Mouse (Mus musculus) gastrocnemius, postnatal 14 days (tissue): ENCODE measurements around the gene Pibf1. TPM values are rescaled to one million over a fixed set of nuclear protein-coding genes. Genes with fewer than 3 reads are reported as not detected.

ENCODE experiments used
- DNase-seq: peaks from one replicate; pipeline ENCODE4 v3.0.0; 2021; ENCODE audit warnings: mixed read lengths
- intact Hi-C: fragments of 180-260 bp; cut with DNase I; formaldehyde crosslinking; loops from one replicate; pipeline ENCODE4 v1.15.1; 2025; ENCODE audit warnings: low total_unique reads
- total RNA-seq, 2 experiments: library from RNA; stranded (reverse); gene quantifications; 2 replicates each; pipeline ENCODE4 v1.2.3; 2021

Pibf1 gene
- total RNA-seq, 2 experiments from 2014 or later = 7.8 to 8.4 TPM

DNA sequence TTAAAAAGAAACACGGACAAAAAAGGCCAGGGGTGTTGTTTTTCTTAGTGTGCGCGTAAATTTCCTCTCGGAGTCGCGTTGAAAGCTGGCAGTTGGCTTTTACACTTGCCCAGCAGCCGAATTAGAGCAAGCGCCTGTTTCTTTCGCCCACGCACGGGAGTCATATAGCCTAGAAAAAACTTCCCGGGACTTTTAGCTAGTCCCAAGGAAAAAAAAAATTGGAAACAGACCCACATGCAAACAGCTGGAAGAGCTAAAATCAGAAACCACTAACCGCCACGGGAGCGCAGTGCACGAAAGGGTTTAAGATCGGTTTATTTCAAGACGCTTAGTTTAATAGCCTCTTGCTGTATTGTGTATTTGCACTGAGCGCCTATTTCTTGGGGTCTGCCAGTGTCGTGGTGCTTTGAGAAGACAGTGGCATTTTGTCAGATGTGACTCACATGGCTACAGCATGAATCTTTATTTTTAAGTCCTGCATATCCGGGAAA, 200.5 kb downstream of the Pibf1 start:
- DNase-seq = no peak
- intact Hi-C loops = loop anchor here (10.0 kb wide), 1 partner anchor 595 kb away; no protein-coding TSS in a partner anchor

DNA sequence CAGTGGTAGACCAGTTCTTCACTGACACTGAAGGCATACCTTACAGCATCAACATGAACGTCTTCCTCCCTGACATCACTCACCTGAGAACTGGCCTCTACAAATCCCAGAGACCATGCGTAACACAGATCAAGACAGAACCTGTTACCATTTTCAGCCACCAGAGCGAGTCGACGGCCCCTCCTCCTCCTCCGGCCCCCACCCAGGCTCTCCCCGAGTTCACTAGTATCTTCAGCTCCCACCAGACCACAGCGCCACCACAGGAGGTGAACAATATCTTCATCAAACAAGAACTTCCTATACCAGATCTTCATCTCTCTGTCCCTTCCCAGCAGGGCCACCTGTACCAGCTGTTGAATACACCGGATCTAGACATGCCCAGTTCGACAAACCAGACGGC, 202.2 kb downstream of the Pibf1 start:
- no peak for DNase-seq
- intact Hi-C loops = no loop called here

Other genes starting within 250 kb of the Pibf1 start
- 1 to 10 TPM; 2.2 to 2.4 TPM for gene Rpl36a-ps1, start 105.1 kb upstream of the Pibf1 start, total RNA-seq
- gene Mzt1, start 53.3 kb upstream of the Pibf1 start, total RNA-seq = 10 to 100 TPM; 20.6 to 21.2 TPM
- 1 to 10 TPM; 1.3 to 2.0 TPM for gene Bora, start 53.2 kb upstream of the Pibf1 start, total RNA-seq
- 10 to 100 TPM; 11.2 to 13.7 TPM for gene Dis3, start 346 bp downstream of the Pibf1 start, total RNA-seq
- gene Klf5, start 199.3 kb downstream of the Pibf1 start, total RNA-seq = 10 to 100 TPM in 1 of 2 experiments, 1 to 10 TPM in 1; 8.0 to 11.3 TPM